Mouse (Mus musculus): ENCODE results near the gene Tead2.
A peak's percentile ranks its signal among the peaks of the same experiment; 100 is the strongest.
"Not testable (repeated sequence)": the region's sequence is repeated elsewhere in the genome, so short reads cannot be mapped to it uniquely, and the experiment has no call there.

Gene Tead2

GRCm38 (mm10) chr7:45241389-45241749 is 25.8 kb downstream of the Tead2 start:
- Histone ChIP-seq H3K27me3 (ENCODE audit: insufficient read depth, low read length) (peaks cover 7% of the 10 kb centered on the region), H3K4me3 (replicated peaks; ENCODE audit: low read length) (peak overlapping the region; percentile 71), H3K4me1 (replicated peaks; ENCODE audit: low read depth, low read length) (peaks cover 54% of the 10 kb centered on the region), H3K9me3 (ENCODE audit: low read length) (no peaks in the 10 kb centered on the region), H3K36me3 (ENCODE audit: insufficient read depth, low read length) (no peaks in the 10 kb centered on the region)
- TF ChIP-seq NANOG (IDR thresholded peaks at IDR 0.05; ENCODE audit: borderline replicate concordance, low read length) (no peak), POU5F1 (IDR thresholded peaks at IDR 0.05; ENCODE audit: borderline replicate concordance, low read length) (no peak), CTCF (conservative IDR thresholded peaks at IDR 0.05; ENCODE audit: low read length) (no peak)

- no peaks in the 10 kb centered on the region for H3K9me3 ChIP-seq (ENCODE audit: low read length)
- no peak overlapping the region for H3K4me3 ChIP-seq (replicated peaks; ENCODE audit: low read length)
- H3K4me1 ChIP-seq (replicated peaks; ENCODE audit: low read depth, low read length), result peaks cover 4% of the 10 kb centered on the region
- H3K36me3 ChIP-seq (ENCODE audit: insufficient read depth, low read length), result no peaks in the 10 kb centered on the region
- no peaks in the 10 kb centered on the region for H3K27me3 ChIP-seq (ENCODE audit: insufficient read depth, low read length)
- TF ChIP-seq CTCF (conservative IDR thresholded peaks at IDR 0.05; ENCODE audit: low read length) (no peak), NANOG (IDR thresholded peaks at IDR 0.05; ENCODE audit: borderline replicate concordance, low read length) (no peak), POU5F1 (IDR thresholded peaks at IDR 0.05; ENCODE audit: borderline replicate concordance, low read length) (no peak)
Observed at GRCm38 (mm10) chr7:45247666-45248065, 32.1 kb downstream of the Tead2 start.

- TF ChIP-seq CTCF (conservative IDR thresholded peaks at IDR 0.05; ENCODE audit: low read length), result no peak
- no peak for TF ChIP-seq NANOG (IDR thresholded peaks at IDR 0.05; ENCODE audit: borderline replicate concordance, low read length)
- no peak for TF ChIP-seq POU5F1 (IDR thresholded peaks at IDR 0.05; ENCODE audit: borderline replicate concordance, low read length)
- Histone ChIP-seq H3K9me3 (ENCODE audit: low read length) (no peaks in the 10 kb centered on the region), H3K27me3 (ENCODE audit: insufficient read depth, low read length) (no peaks in the 10 kb centered on the region), H3K36me3 (ENCODE audit: insufficient read depth, low read length) (no peaks in the 10 kb centered on the region), H3K4me1 (replicated peaks; ENCODE audit: low read depth, low read length) (0 out of 2 replicates have a peak, but pooled peaks cover 3% of the 10 kb centered on the region), H3K4me3 (replicated peaks; ENCODE audit: low read length) (no peak overlapping the region)
Observed at GRCm38 (mm10) chr7:45253806-45254205, 38.3 kb downstream of the Tead2 start.

GRCm38 (mm10) chr7:45255822-45256221 is 40.3 kb downstream of the Tead2 start:
- H3K36me3 ChIP-seq (ENCODE audit: insufficient read depth, low read length); H3K4me1 ChIP-seq (replicated peaks; ENCODE audit: low read depth, low read length); H3K27me3 ChIP-seq (ENCODE audit: insufficient read depth, low read length); H3K9me3 ChIP-seq (ENCODE audit: low read length); H3K4me3 ChIP-seq (replicated peaks; ENCODE audit: low read length): not testable (repeated sequence)

- H3K4me1 ChIP-seq (replicated peaks; ENCODE audit: low read depth, low read length), result 0 out of 2 replicates have a peak, but pooled peaks cover 9% of the 10 kb centered on the region
- H3K36me3 ChIP-seq (ENCODE audit: insufficient read depth, low read length), result no peaks in the 10 kb centered on the region
- TF ChIP-seq POU5F1 (IDR thresholded peaks at IDR 0.05; ENCODE audit: borderline replicate concordance, low read length), result no peak
- no peak for TF ChIP-seq CTCF (conservative IDR thresholded peaks at IDR 0.05; ENCODE audit: low read length)
- TF ChIP-seq NANOG (IDR thresholded peaks at IDR 0.05; ENCODE audit: borderline replicate concordance, low read length), result no peak
- no peaks in the 10 kb centered on the region for H3K27me3 ChIP-seq (ENCODE audit: insufficient read depth, low read length)
- H3K4me3 ChIP-seq (replicated peaks; ENCODE audit: low read length), result no peak overlapping the region
- H3K9me3 ChIP-seq (ENCODE audit: low read length), result no peaks in the 10 kb centered on the region
Observed at GRCm38 (mm10) chr7:45257063-45257840, 41.7 kb downstream of the Tead2 start.

- no peak for TF ChIP-seq CTCF (conservative IDR thresholded peaks at IDR 0.05; ENCODE audit: low read length)
- no peak for TF ChIP-seq NANOG (IDR thresholded peaks at IDR 0.05; ENCODE audit: borderline replicate concordance, low read length)
- no peak for TF ChIP-seq POU5F1 (IDR thresholded peaks at IDR 0.05; ENCODE audit: borderline replicate concordance, low read length)
- no peak overlapping the region for H3K4me3 ChIP-seq (replicated peaks; ENCODE audit: low read length)
- H3K27me3 ChIP-seq (ENCODE audit: insufficient read depth, low read length), result no peaks in the 10 kb centered on the region
- 0 out of 2 replicates have a peak, but pooled peaks cover 13% of the 10 kb centered on the region for H3K4me1 ChIP-seq (replicated peaks; ENCODE audit: low read depth, low read length)
- no peaks in the 10 kb centered on the region for H3K9me3 ChIP-seq (ENCODE audit: low read length)
- no peaks in the 10 kb centered on the region for H3K36me3 ChIP-seq (ENCODE audit: insufficient read depth, low read length)
Observed at GRCm38 (mm10) chr7:45259281-45259680, 43.7 kb downstream of the Tead2 start.

GRCm38 (mm10) chr7:45262266-45262665 is 46.7 kb downstream of the Tead2 start:
- H3K36me3 ChIP-seq (ENCODE audit: insufficient read depth, low read length), result no peaks in the 10 kb centered on the region
- TF ChIP-seq POU5F1 (IDR thresholded peaks at IDR 0.05; ENCODE audit: borderline replicate concordance, low read length), result no peak
- no peak for TF ChIP-seq CTCF (conservative IDR thresholded peaks at IDR 0.05; ENCODE audit: low read length)
- TF ChIP-seq NANOG (IDR thresholded peaks at IDR 0.05; ENCODE audit: borderline replicate concordance, low read length), result no peak

GRCm38 (mm10) chr7:45263006-45263607 is 47.6 kb downstream of the Tead2 start:
- no peaks in the 10 kb centered on the region for H3K9me3 ChIP-seq (ENCODE audit: low read length)
- TF ChIP-seq POU5F1 (IDR thresholded peaks at IDR 0.05; ENCODE audit: borderline replicate concordance, low read length), result no peak
- no peak for TF ChIP-seq NANOG (IDR thresholded peaks at IDR 0.05; ENCODE audit: borderline replicate concordance, low read length)
- no peak for TF ChIP-seq CTCF (conservative IDR thresholded peaks at IDR 0.05; ENCODE audit: low read length)
- peaks cover 37% of the 10 kb centered on the region for H3K4me1 ChIP-seq (replicated peaks; ENCODE audit: low read depth, low read length)
- no peaks in the 10 kb centered on the region for H3K27me3 ChIP-seq (ENCODE audit: insufficient read depth, low read length)
- no peaks in the 10 kb centered on the region for H3K36me3 ChIP-seq (ENCODE audit: insufficient read depth, low read length)
- no peak overlapping the region for H3K4me3 ChIP-seq (replicated peaks; ENCODE audit: low read length)

More at GRCm38 (mm10) chr7:45262266-45262665, 46.7 kb downstream of the Tead2 start:
- H3K4me3 ChIP-seq (replicated peaks; ENCODE audit: low read length), result no peak overlapping the region
- H3K4me1 ChIP-seq (replicated peaks; ENCODE audit: low read depth, low read length), result peaks cover 32% of the 10 kb centered on the region
- H3K9me3 ChIP-seq (ENCODE audit: low read length), result no peaks in the 10 kb centered on the region
- no peaks in the 10 kb centered on the region for H3K27me3 ChIP-seq (ENCODE audit: insufficient read depth, low read length)

Measured in E14TG2a.4 (cell line).